Mouse (Mus musculus): ENCODE measurements around the gene Gstm3.

DNA sequence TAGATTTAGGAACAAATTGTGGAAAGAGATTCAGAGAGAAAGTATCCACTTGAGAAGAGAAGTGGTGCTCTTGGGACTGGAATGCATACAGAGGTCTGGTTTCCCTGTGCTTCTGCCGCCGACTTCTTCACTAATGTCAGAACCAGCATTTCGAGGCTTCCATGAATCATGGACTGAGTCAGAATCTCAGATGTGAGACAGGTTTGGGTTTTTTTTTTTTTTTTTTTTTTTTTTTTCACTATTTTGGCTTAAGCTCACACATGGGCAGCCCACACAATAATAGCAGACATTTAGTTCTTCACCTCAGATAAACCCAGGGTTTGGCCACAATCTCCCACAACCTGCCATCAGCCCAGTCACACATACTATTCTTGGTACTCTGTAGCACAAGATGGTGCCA lies 33.8 kb downstream of the Gstm3 start:
- TF ChIP-seq CTCF (IDR thresholded peaks at IDR 0.05) (no peak), EP300 (IDR thresholded peaks at IDR 0.05; ENCODE audit: insufficient read depth, low read depth, low read length) (no peak)

All from heart, adult 2 months (tissue).